Mouse (Mus musculus) olfactory bulb, adult 2 months (tissue): Measurements from ENCODE around the gene Nr1i3.

Source experiments
- CTCF ChIP-seq: fragments of 200-500 bp; IDR thresholded peaks from 2 replicates; pipeline ENCODE4 v1.5.1; 2012; ENCODE audit warnings: low read depth, mild to moderate bottlenecking, low read length, moderate library complexity; ENCODE audit not compliant: insufficient read depth
- POLR2A ChIP-seq: fragments of 200-500 bp; IDR thresholded peaks from 2 replicates; pipeline ENCODE4 v1.6.1; 2012; ENCODE audit warnings: mild to moderate bottlenecking, low read depth, low read length, moderate library complexity; ENCODE audit not compliant: insufficient read depth

DNA sequence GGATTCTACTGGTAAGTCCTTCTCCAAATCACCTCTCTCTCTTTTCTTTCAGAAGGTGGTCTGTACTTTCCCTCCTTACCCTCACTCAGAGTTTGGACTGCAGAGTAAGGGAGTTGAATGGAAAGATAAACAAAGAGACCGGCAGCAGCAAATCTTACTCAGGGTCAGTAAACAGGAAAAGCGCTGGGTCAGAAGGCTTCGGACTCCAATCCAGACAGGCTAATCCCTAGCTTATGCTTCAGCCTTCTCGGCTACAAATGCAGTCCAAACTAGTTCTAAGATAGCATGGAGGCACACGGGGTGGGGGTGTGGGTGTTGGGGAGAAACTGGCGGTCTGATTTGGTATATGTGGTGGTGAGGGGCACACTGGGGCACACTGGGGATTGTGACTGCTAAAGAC lies 23.7 kb downstream of the Nr1i3 start:
- TF ChIP-seq CTCF (no peak), POLR2A (no peak)
